Mouse (Mus musculus): Measurements from ENCODE around the gene Axin1. TPM values are rescaled to one million over a fixed set of nuclear protein-coding genes. Genes with fewer than 3 reads are reported as not detected.
A peak's percentile ranks its signal among the peaks of the same experiment; 100 is the strongest.
"Not testable (repeated sequence)": the region's sequence is repeated elsewhere in the genome, so short reads cannot be mapped to it uniquely, and the experiment has no call there.

Axin1 gene
- total and polyA plus RNA-seq, 2 experiments from 2014 or later, result 21.0 to 30.0 TPM

DNA sequence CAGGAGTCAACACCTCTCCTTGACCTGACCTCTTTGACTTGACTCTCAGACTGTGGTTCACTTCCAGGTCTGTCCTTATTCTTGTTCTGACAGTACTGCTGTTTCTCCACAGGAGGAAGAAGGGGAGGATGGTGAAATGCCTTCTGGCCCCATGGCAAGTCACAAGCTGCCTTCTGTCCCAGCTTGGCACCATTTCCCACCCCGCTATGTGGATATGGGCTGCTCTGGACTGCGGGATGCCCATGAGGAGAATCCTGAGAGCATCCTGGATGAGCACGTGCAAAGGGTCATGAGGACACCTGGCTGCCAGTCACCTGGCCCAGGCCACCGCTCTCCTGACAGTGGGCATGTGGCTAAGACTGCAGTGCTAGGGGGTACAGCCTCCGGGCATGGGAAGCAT is 49.1 kb downstream of the Axin1 start:
- no peak overlapping the region for H3K4me3 ChIP-seq (ENCODE audit: low read depth, low read length)
- H3K4me1 ChIP-seq (ENCODE audit: insufficient read depth, low read length), result no peaks in the 10 kb centered on the region
- no peaks in the 10 kb centered on the region for H3K27me3 ChIP-seq (ENCODE audit: insufficient read depth, low read length)
- H3K9ac ChIP-seq (replicated peaks; ENCODE audit: low read length, poor library complexity, severe bottlenecking), result no peak overlapping the region
- H3K4me2 ChIP-seq (ENCODE audit: low read depth, low read length, poor library complexity, severe bottlenecking), result no peak overlapping the region
- H3K36me3 ChIP-seq (ENCODE audit: insufficient read depth, low read length), result peaks cover 76% of the 10 kb centered on the region
- no peak for TF ChIP-seq CTCF (IDR thresholded peaks at IDR 0.05)
- WGBS, result 99% methylated on average over 5 of the region's 5 CpGs
- H3K27ac ChIP-seq (ENCODE audit: low read depth, low read length), result no peak overlapping the region
- no peaks in the 10 kb centered on the region for H3K9me3 ChIP-seq (ENCODE audit: low read length)
- DNase-seq (ENCODE audit: low spot score) (no peak), ATAC-seq (ENCODE audit: low FRiP score) (no peak)

- no peak overlapping the region for H3K27ac ChIP-seq (ENCODE audit: low read depth, low read length)
- no peak for ATAC-seq (ENCODE audit: low FRiP score)
- peaks cover 79% of the 10 kb centered on the region for H3K36me3 ChIP-seq (ENCODE audit: insufficient read depth, low read length)
- H3K4me2 ChIP-seq (ENCODE audit: low read depth, low read length, poor library complexity, severe bottlenecking), result no peak overlapping the region
- H3K9ac ChIP-seq (replicated peaks; ENCODE audit: low read length, poor library complexity, severe bottlenecking), result no peak overlapping the region
- no peaks in the 10 kb centered on the region for H3K27me3 ChIP-seq (ENCODE audit: insufficient read depth, low read length)
- H3K4me3 ChIP-seq (ENCODE audit: low read depth, low read length), result no peak overlapping the region
- DNase-seq (ENCODE audit: low spot score), result no peak
- H3K4me1 ChIP-seq (ENCODE audit: insufficient read depth, low read length), result no peaks in the 10 kb centered on the region
- TF ChIP-seq CTCF (IDR thresholded peaks at IDR 0.05), result no peak
- H3K9me3 ChIP-seq (ENCODE audit: low read length), result no peaks in the 10 kb centered on the region
- 90% methylated on average over 11 of the region's 11 CpGs for WGBS
These were observed 49.8 kb downstream of the Axin1 start for GRCm38 (mm10) chr17:26188091-26188805.

DNA sequence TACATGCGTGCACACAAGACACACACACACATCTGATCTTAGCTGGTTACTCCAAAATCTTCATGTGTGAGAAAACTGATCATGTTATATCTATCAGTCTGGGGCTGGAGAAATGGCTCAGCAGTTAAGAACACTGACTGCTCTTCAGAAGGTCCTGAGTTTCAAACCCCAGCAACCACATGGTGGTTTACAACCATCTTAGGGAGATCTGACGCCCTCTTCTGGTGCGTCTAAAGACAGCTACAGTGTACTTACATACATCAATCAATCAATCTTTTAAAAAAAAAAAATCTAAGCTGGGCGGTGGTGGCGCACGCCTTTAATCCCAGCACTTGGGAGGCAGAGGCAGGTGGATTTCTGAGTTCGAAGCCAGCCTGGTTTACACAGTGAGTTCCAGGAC is 53.0 kb downstream of the Axin1 start:
- H3K9ac ChIP-seq (replicated peaks; ENCODE audit: low read length, poor library complexity, severe bottlenecking); H3K4me2 ChIP-seq (ENCODE audit: low read depth, low read length, poor library complexity, severe bottlenecking); H3K4me3 ChIP-seq (ENCODE audit: low read depth, low read length); H3K4me1 ChIP-seq (ENCODE audit: insufficient read depth, low read length); DNase-seq (ENCODE audit: low spot score); H3K27me3 ChIP-seq (ENCODE audit: insufficient read depth, low read length); H3K9me3 ChIP-seq (ENCODE audit: low read length); H3K27ac ChIP-seq (ENCODE audit: low read depth, low read length); ATAC-seq (ENCODE audit: low FRiP score): not testable (repeated sequence)
- peak; percentile 13; the same call in 1 of the 2 replicates for TF ChIP-seq CTCF (IDR thresholded peaks at IDR 0.05)
- 93% methylated on average over 7 of the region's 7 CpGs for WGBS
- H3K36me3 ChIP-seq (ENCODE audit: insufficient read depth, low read length), result peaks cover 84% of the 10 kb centered on the region

GRCm38 (mm10) chr17:26192481-26193190 is 54.1 kb downstream of the Axin1 start:
- Histone ChIP-seq H3K27me3 (ENCODE audit: insufficient read depth, low read length) (no peaks in the 10 kb centered on the region), H3K9me3 (ENCODE audit: low read length) (no peaks in the 10 kb centered on the region), H3K4me3 (ENCODE audit: low read depth, low read length) (no peak overlapping the region), H3K9ac (replicated peaks; ENCODE audit: low read length, poor library complexity, severe bottlenecking) (no peak overlapping the region), H3K4me2 (ENCODE audit: low read depth, low read length, poor library complexity, severe bottlenecking) (no peak overlapping the region), H3K36me3 (ENCODE audit: insufficient read depth, low read length) (peaks cover 86% of the 10 kb centered on the region), H3K4me1 (ENCODE audit: insufficient read depth, low read length) (no peaks in the 10 kb centered on the region), H3K27ac (ENCODE audit: low read depth, low read length) (no peak overlapping the region)
- no peak for TF ChIP-seq CTCF (IDR thresholded peaks at IDR 0.05)
- no peak for ATAC-seq (ENCODE audit: low FRiP score)
- no peak for DNase-seq (ENCODE audit: low spot score)
- 98% methylated on average over 15 of the region's 15 CpGs for WGBS

DNA sequence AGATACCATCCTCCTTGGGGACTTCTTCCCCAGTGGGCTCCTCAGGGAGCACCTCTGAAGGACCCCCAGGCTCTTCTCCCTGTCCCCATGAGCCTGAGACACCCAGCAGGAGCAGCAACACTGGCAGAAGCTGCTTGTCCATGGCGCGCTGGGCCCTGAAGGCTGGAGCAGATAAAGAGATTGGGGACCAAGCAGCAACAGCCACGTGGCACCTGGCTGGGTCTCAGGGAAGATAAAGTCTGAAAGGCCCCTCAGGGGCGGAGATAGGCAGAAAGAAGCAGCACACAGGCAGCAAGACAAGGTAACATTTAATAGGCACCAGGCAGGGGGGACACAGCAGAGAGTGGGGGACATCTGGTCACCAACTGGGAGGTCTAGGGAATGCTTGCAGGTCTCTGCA is 60.4 kb downstream of the Axin1 start, which contains the start of gene Pdia2:
TSS of gene Pdia2 (minus strand) at position 196 of the 400 bp plus-strand sequence.
- H3K36me3 ChIP-seq (ENCODE audit: insufficient read depth, low read length), result peaks cover 33% of the 10 kb centered on the region
- H3K4me3 ChIP-seq (ENCODE audit: low read depth, low read length), result no peak within 1 kb of the TSS
- 82% methylated on average over 4 of the region's 4 CpGs for WGBS
- no peak for ATAC-seq (ENCODE audit: low FRiP score)
- TF ChIP-seq CTCF (IDR thresholded peaks at IDR 0.05), result no peak
- H3K27ac ChIP-seq (ENCODE audit: low read depth, low read length), result no peak within 1 kb of the TSS
- no peak for DNase-seq (ENCODE audit: low spot score)
- H3K4me1 ChIP-seq (ENCODE audit: insufficient read depth, low read length), result 0 out of 2 replicates have a peak, but pooled peaks cover 3% of the 10 kb centered on the region
- no peak within 1 kb of the TSS for H3K9ac ChIP-seq (replicated peaks; ENCODE audit: low read length, poor library complexity, severe bottlenecking)
- peak within 1 kb of the TSS; percentile 93; the same call in 1 of the 2 replicates for H3K4me2 ChIP-seq (ENCODE audit: low read depth, low read length, poor library complexity, severe bottlenecking)
- peaks cover 19% of the 10 kb centered on the region for H3K27me3 ChIP-seq (ENCODE audit: insufficient read depth, low read length)
- no peaks in the 10 kb centered on the region for H3K9me3 ChIP-seq (ENCODE audit: low read length)
